Mouse (Mus musculus): ENCODE results near the gene Myd88. TPM values are rescaled to one million over a fixed set of nuclear protein-coding genes. Genes with fewer than 3 reads are reported as not detected.
"Not testable (repeated sequence)": the region's sequence is repeated elsewhere in the genome, so short reads cannot be mapped to it uniquely, and the experiment has no call there.

Myd88 gene
- 10 to 100 TPM; 13.1 to 14.4 TPM for total RNA-seq (2021)
- long read RNA-seq, experiment 1, transcript Myd88-201 (6 exons, 1,960 nt), result major isoform, 20 of 24 reads
- long read RNA-seq, experiment 1, partial matches to known transcripts, result 0 of 24 reads
- long read RNA-seq, experiment 1, other reads (novel, unspliced or antisense), result 4 of 24 reads
- long read RNA-seq, experiment 2, transcript Myd88-201 (6 exons, 1,960 nt), result major isoform, 23 of 24 reads
- long read RNA-seq, experiment 2, partial matches to known transcripts, result 0 of 24 reads
- long read RNA-seq, experiment 2, other reads (novel, unspliced or antisense), result 1 of 24 reads

DNA sequence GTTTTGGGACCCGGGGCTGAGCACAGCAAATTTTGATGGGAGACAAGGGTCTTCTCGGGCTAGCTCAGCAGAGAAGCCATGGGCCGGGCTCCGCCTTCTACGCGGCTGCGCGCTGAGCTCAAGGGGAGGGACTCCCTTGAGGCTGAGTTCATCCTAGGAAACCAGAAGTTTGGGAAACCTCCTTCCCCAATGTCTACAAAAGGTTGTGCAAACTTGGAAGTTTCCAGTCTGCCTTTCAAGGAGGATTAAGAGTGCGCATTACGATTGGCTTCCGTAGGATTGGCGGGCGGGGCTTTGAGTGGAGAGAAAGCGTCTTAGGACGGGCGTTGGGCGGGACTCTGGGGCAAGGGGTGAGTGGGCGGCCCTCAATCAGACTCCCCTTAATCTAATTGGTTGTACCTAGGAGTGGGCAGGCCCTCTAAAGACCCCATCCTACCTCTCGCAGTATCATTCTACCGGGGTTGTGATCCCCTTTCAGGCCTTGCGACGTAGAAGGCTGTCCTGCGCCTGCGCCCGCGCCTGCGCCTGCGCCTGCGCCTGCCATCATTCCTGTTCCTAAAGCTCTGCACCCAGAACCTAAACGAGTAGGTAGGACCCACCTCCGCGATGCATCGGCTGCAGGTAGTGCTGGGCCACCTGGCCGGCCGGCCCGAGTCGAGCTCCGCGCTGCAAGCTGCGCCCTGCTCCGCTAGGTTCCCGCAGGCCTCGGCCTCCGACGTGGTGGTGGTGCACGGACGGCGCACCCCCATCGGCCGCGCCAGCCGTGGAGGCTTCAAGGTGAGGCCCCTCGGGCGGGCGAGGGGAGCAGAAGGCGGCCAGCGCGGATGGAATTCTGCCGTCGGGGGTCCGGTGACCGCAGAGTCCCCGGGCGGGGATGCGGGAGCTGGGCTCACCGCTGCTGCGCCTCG is at the start of gene Myd88:
TSS of gene Myd88 (minus strand) at position 503 of the 908 bp plus-strand sequence.
- peak; percentile 79 to 95 for DNase-seq (ENCODE audit: low spot score in 2 of 2)

DNA sequence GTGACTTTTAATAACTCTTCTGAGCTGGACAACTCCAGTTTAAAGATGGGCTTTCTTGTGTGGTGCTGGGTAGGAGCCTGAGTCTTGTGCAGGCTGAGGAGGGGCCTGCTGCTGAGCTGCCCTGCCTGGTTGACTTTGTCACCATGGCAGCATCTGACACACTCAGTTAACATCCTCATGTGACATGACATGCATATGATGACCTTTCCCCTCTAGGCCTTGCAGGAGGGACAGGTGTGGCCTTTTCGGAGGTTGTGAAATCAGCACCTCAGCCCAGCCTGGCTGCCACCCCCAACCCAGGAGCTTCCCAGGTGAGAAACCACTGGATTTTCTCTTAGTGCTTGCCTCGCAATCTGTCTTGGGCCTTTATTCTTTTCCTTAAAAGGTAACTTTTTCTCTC is 49.0 kb upstream of the Myd88 start:
- DNase-seq (ENCODE audit: low spot score in 2 of 2), result no peak

DNA sequence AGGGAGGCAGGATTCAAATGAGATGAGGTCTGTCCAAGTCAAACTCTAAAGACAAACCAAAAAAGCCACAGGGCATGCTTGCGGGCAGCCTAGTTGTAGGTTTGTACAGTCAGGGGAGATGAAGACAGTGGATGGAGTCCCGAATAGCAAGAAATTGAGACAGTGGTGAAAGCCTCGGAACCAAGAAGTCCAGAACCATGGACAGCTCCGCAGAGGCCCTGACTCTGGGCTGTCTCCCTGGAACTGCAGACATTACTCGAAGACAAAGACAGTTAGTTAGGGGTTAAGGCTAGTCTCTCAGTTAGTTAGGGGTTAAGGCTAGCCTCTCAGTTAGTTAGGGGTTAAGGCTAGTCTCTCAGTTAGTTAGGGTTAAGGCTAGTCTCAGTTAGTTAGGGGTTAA is 47.7 kb upstream of the Myd88 start:
- DNase-seq (ENCODE audit: low spot score in 2 of 2), result peak in 1 of 2 experiments; percentile 33

DNA sequence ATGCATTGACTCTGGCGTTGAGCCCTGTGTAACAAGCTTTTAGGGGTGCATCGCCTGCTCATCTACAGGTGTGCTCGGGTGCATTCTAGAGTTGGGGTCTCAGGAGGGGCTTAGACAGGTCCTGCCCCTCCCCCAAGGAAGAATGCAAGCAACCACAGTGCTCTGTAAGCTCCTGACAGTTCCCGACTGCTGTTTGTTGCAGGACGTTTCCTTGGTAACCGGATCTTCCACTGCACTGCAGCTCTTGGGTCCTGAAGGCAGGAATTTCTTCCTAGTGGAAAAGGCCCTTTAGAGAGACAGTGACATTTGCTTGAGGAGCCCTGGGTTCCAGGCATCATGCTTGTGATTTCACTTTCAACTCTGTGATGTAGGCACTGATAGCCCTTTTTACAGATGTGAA is 41.4 kb upstream of the Myd88 start:
- DNase-seq (ENCODE audit: low spot score in 2 of 2), result no peak

DNA sequence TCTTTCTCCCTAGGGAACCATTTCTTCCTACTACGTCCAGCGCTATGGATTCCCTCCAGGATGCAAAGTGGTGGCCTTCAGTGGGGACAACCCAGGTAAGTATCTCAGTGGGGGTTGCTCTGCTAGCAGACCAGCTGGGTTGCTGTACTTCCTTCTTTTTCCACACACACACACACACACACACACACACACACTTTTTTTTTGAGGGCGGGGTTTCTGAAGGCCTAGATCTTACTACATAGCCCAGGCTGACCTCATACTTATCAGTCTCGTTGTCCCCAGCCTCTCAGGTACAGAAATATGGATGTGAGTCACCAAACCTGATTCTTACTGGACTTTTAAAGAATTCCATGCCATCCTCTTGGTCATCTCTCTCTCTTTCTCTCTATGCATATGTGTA is 37.0 kb upstream of the Myd88 start:
- DNase-seq (ENCODE audit: low spot score in 2 of 2), result no peak

DNA sequence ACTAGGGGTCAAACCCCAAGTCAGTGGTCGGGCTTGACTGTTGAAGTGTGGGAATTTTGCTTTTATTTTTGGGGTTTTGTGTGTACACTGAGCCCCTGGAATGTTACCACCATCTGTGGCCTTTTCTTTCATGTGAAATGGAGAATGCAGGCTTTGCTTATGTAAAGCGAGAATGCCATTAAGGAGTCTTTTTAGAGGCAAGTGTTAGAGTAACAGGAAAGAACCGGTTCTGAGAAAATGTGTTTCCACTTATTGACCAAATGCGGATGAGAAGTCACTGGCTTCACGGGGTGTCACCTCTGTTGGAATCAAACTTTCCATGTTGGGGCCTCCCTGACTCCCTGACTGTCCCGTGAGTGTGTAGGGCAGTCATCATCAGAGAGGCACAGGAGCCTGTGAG is 34.3 kb upstream of the Myd88 start:
- DNase-seq (ENCODE audit: low spot score in 2 of 2), result no peak

DNA sequence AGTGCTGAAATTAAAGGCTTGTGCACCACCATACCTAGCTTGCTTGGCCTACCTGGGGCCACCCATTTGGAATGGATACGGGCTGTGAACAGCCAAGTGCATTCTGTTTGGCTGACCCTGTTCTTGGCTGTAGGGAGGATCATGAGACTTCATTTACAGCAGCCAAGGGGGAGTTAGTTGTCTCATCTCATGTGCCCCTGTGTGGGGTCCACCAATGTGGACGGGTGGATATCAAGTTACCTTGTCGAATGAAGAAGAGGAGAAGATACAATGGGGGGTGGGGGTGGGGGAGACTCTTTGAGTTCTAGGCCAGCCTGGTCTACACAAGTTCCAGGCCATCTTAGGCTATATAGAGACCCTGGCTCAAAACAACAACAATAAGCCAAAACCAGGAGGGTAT is 33.8 kb upstream of the Myd88 start:
- DNase-seq (ENCODE audit: low spot score in 2 of 2), result no peak

DNA sequence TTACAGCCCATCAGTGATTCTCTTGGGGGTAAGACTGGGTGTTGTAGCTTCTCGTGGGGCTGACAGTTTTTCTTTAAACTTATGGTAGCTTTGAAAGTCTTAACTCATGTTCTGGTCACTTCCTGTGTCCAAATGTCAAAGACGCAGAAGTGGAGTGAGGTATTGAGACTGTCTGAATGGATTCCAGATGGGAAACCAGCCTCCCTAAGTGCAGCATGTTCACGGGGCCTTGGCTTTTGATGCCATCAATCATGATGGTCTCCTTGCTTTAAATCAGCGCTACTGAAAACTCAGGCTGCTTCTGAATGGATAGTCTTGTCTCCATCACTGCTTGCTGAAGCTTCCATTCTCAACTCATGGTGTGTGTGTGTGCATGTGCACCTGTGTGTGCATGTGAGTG is 30.0 kb upstream of the Myd88 start:
- no peak for DNase-seq (ENCODE audit: low spot score in 2 of 2)

DNA sequence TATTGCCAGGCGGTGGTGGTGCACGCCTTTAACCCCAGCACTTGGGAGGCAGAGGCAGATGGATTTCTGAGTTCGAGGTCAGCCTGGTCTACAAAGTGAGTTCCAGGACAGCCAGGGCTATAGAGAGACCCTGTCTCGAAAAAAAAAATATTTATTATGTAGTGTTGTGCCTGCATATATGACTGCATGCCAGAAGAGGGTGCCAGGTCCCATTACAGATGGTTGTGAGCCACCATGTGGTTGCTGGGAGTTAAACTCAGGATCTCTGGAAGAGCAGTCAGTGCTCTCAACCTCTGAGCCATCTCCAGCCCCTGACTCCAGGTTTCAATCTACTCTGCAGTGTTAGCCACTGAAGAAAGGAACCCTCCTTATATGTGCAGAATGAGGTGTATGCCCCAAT is 29.6 kb upstream of the Myd88 start:
- not testable (repeated sequence) for DNase-seq (ENCODE audit: low spot score in 2 of 2)

DNA sequence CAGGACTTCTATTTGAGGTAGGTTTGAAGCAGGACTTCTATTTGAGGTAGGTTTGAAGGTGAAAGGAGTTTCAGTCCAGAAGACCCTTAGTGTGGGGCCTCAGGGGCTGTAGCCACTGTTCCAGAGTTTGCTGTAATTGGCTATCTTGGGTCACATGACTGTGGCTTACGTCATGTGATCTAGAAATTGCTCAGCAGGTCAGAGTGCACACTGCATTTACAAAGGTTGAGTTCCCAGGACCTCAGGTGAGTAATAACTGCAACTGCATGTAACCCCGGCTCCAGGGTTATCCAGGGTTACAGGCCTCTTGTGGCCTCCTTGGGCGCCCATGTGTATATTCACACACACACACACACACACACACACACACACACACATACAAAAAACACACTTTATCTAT is 27.2 kb upstream of the Myd88 start:
- DNase-seq (ENCODE audit: low spot score in 2 of 2), result no peak

DNA sequence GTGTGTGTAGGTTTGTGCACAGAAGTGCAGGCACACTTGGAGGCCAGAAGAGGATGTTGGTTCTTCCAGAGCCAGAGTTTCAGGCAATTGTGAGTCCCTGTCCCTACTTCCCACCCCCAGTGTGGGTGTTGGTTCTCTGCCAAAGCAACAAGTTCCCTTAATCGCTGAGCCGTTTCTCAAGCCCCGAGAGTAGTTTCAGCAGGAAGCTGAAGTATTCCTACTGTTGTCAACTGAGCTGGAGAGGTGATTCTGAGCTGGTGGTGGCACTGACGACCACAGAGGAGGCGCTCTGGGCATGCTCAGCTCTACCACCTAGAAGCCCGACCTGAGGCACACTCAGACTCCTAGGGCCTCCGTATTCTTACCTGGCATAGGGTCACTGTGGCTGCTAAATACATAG is 24.1 kb upstream of the Myd88 start, which contains the start of gene Slc22a14:
TSS of gene Slc22a14 (minus strand) at position 270 of the 400 bp plus-strand sequence.
- no peak for DNase-seq (ENCODE audit: low spot score in 2 of 2)

DNA sequence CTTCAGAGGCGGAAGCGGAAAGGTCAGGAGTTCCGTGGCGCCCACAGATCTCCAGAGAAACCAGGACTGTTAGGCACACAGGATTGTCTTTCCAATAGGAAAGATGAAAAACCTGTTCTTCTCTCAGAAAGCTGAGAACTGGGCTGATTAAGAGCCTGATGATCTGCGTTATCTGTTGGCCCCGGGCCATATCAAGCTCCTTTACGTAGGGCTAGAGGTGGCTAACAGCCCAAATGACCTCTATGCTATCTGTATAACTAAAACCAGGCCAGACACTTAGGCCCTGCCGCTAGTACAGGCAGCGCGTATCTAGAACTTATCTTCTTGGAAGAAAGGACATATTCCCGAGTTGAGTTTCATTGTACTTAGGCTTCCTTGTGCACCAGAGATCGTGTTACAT is 22.0 kb upstream of the Myd88 start:
- DNase-seq (ENCODE audit: low spot score in 2 of 2), result no peak

DNA sequence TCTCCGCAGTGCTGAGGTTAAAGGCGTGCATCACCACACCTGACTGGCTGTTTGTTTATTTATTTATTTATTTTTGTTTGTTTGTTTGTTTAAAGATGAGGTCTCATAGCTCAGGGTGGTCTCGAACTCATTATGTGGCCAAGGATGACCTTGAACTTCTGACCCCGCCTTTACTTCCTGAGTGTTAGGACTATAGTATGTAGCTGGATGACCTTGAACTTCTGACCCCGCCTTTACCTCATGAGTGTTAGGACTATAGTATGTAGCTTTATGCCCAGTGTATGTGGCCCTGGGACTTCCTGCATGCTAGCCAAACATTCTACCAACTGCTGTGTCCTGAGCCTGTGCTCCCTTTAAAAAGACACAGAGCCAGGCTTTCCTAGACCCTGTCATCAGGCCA is 20.2 kb upstream of the Myd88 start:
- DNase-seq (ENCODE audit: low spot score in 2 of 2), result no peak

DNA sequence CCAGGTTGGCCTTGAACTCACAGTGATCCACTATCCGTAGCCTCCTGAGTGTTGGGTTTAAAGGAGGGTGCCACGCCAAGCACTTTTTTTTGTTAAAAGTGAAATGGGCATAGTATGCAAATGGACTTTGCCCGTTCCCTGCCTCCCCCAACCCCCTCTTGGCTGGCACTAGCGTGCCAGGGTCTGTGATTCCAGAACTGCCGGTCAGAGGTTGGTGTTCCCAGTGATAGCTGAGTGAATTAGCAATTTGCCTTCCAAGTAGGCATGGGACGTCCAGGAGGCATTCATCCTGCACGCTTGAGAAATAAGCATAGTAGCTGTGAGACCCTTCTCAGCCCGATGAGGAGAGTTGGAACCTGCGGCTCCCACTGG is 16.8 kb upstream of the Myd88 start:
- no peak for DNase-seq (ENCODE audit: low spot score in 2 of 2)

DNA sequence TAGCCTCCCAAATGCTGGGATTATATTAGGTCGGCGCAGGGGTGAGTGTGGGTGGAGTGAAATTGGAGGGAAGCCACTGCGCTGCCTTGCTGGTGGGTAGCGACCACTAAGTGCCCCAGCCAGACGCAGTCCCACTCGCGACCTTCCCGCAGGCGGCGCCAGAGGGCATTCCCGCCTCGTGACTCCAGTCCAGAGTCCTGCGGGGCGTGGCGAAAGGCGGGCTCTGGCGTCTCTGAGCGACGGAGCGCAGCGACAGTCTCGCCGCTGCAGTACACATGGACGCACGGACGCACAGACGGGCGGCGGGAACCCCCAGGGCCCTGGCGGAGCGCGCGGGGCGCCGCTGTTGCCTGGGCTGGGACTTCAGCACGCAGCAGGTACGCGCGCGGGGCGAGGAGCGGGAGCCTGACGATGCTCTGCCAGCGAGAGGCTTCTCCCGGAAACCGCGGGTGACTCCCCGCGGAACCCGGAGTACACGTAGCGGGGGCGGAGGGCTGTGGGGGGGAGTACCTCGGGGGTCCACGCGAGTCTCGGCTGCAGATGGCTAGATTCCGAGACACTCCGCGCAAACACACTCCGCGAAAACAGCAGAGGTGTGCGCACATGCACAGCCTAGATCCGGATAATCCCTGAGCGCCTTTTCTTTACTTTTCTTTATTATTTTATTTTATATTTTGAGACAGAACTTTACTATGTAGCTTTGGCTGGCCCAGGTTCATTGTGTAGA is 16.3 kb upstream of the Myd88 start, which contains the start of gene Xylb:
TSS of gene Xylb (plus strand) at position 51 of the 727 bp plus-strand sequence.
- peak; percentile 87 to 92 for DNase-seq (ENCODE audit: low spot score in 2 of 2)

DNA sequence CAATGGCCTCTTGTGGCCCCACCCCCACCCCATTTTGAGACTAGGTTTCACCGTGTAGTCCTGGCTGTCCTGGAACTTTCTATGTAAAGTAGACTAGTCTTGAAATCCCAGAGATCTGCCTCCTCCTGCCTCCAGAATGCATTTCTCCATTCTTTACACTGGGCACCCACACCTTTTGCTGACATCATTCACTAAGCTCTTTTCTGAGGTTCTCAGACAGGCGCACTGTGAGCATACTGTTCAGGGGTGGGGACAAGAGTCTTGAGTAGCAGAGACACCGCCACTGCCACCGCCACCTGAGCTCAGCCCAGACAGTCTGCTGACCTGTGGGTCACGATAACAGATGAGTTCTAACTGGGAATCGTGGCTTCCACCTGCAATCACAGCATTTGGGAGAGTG is 14.7 kb upstream of the Myd88 start:
- DNase-seq (ENCODE audit: low spot score in 2 of 2), result no peak

DNA sequence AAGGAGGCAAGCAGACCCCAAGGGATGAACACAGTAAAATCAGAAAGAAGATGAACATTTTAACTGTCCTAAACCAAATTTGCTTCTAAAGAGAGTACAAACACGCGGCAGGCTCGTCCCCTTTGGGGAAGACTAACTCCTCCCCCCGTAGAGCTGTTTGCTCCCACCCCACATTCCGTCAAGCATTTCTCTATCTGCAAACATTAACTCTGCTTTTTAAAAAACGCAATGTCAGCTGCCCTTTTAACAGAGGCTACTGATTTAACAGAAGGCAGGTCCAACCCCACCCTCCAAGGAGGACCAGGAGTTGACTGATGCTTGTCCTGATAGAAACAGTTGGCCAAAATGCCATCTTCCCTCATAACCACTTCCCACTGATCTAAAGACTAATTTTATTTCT is 12.7 kb upstream of the Myd88 start:
- DNase-seq (ENCODE audit: low spot score in 2 of 2), result no peak

DNA sequence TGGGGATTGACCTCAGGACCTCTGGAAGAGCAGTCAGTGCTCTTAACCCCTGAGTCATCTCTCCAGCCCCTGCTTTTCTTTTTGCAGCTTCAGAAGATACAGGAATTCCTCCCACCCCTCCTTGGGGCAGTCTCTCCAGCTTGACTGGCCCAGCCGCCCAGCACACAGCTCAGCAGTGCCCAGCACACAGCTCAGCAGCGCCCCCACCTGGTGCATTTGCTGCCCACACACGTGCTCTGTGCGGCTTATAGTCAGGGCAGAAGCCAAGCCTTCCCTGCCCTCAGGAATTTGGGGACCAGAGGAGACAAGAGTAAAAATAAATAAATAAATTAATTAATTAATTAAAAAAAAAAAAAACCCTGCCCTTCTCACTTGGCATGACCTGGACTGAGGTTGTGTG is 10.8 kb upstream of the Myd88 start:
- peak; percentile 69 to 83 for DNase-seq (ENCODE audit: low spot score in 2 of 2)

DNA sequence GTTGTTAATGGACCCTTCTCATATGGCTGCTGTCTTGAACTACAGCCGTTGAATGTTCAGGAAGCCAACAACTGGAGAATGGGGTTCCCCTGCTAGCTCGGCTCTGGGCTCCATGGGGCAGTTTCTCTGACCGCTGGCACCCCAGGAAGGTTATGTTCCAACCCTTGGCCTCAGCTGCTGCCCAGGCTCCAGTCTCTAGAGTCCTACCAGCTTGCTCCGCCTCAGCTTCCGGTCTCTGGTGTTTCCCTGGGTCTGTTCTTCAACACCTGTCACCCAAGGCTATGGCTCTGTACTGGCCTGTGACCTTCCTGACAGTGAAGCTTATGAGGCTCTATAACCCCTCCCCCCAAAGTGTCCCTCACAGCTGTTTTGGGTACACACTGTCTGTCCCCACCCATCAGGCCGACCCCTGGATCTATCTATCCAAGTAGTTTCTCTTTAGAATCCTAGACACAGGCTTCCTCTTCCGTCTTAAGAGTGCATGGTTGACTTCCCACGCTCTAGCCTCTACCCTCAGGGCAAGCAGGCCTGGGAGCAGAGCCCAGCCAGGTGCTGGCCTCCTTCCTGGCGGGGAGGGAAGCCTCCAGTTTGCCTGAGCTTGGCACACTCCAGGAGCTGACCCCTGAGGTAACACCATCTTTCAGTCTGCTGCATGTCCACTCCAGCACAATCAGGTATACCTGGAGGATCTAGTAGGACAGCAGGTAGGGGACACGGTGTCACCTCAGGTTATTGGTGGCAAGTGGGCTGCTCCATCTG is 9.9 kb upstream of the Myd88 start:
- no peak for DNase-seq (ENCODE audit: low spot score in 2 of 2)

DNA sequence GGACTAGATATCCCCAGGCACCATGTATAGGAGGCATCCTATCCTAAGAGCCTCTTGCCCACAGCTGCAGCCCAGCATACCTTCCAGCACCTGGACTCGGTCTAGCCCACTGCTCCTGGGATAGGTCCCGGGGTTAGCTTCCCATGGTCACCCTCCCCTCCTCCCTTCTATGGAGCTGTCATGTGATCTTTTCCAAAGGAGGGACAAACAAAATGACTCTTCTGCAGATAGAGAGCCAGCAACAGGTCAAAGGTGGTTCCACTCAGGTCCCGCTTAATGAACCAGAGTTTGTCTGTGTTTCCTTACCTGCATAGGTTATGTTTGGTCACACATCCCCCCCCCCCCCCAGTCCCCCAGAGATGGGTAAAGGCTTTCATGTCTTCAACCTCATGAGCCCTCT is 9.3 kb upstream of the Myd88 start:
- no peak for DNase-seq (ENCODE audit: low spot score in 2 of 2)

DNA sequence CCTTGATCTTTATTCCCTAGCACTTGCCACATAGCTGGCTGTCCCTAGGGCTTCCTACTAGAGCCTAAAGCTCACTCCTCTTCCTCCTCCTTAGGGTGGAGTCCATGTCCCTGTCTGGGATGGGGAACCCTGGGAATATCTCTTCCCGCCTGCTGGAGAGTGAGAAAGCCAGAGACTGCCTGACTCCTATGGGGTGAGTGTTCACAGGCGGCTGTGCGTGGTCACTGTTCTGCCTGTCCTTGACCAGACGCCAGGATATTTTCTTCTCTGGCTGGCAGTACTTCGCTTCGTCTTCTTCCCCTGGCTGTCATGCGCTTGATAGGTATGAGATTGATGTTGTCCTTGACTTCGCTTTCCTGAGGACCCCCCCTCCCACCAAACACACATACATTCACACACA is 5.2 kb upstream of the Myd88 start:
- no peak for DNase-seq (ENCODE audit: low spot score in 2 of 2)

Measured in gastrocnemius, postnatal 4 days (tissue).